Mouse (Mus musculus) kidney, embryonic 16.5 days (tissue): Measurements from ENCODE around the gene Morn3. TPM values are rescaled to one million over a fixed set of nuclear protein-coding genes. Genes with fewer than 3 reads are reported as not detected.

Source experiments
- ATAC-seq: fragments of 200-750 bp; cut with Nextera tagmentation; 2 replicates; pipeline ENCODE4 v1.8.0; 2017; ENCODE audit warnings: moderate TSS enrichment; ENCODE audit not compliant: low FRiP score, low TSS enrichment
- H3K27ac ChIP-seq: fragments of 300-500 bp; sonication (generic); 2 replicates; pipeline ENCODE4 v1.5.1; 2014; ENCODE audit warnings: low read length
- H3K27me3 ChIP-seq: fragments of 300-500 bp; sonication (generic); 2 replicates; pipeline ENCODE4 v1.6.1; 2014; ENCODE audit warnings: low read length, control low read depth, mixed read lengths; ENCODE audit not compliant: insufficient read depth
- H3K36me3 ChIP-seq: fragments of 300-500 bp; sonication (generic); 2 replicates; pipeline ENCODE4 v1.6.1; 2014; ENCODE audit warnings: low read length, control low read depth, mixed read lengths; ENCODE audit not compliant: insufficient read depth
- H3K4me1 ChIP-seq: fragments of 300-500 bp; sonication (generic); 2 replicates; pipeline ENCODE4 v1.6.1; 2014; ENCODE audit warnings: low read length, control low read depth, mixed read lengths; ENCODE audit not compliant: insufficient read depth
- H3K4me2 ChIP-seq: fragments of 300-500 bp; sonication (generic); replicated peaks from 2 replicates; pipeline ENCODE4 v1.6.1; 2014; ENCODE audit warnings: low read depth, low read length
- H3K4me3 ChIP-seq: fragments of 300-500 bp; sonication (generic); 2 replicates; pipeline ENCODE4 v1.5.1; 2014; ENCODE audit warnings: mild to moderate bottlenecking, low read length
- H3K9ac ChIP-seq: fragments of 300-500 bp; sonication (generic); replicated peaks from 2 replicates; pipeline ENCODE4 v1.6.1; 2014; ENCODE audit warnings: low read length
- H3K9me3 ChIP-seq: fragments of 300-500 bp; sonication (generic); 2 replicates; pipeline ENCODE4 v1.6.1; 2016; ENCODE audit warnings: low read length, control low read depth
- WGBS: fragments of 180-500 bp; shearing (Covaris S2); extraction: QIAGEN DNeasy Blood & Tissue Kit; methylation state at CpG from one replicate; pipeline ENCODE4 v1.1.7; 2014; 5-methylcytosine and 5-hydroxymethylcytosine counted together
- polyA plus RNA-seq: library from polyadenylated mRNA; unstranded; fragments of >200 nt; fragmentation: Nextera tagmentation; extraction: Ambion mirVana; gene quantifications from 2 replicates; pipeline ENCODE4 v1.2.1, GENCODE M21; 2015

Gene Morn3
- polyA plus RNA-seq, 1 experiment from 2014 or later = 0.56 TPM

DNA sequence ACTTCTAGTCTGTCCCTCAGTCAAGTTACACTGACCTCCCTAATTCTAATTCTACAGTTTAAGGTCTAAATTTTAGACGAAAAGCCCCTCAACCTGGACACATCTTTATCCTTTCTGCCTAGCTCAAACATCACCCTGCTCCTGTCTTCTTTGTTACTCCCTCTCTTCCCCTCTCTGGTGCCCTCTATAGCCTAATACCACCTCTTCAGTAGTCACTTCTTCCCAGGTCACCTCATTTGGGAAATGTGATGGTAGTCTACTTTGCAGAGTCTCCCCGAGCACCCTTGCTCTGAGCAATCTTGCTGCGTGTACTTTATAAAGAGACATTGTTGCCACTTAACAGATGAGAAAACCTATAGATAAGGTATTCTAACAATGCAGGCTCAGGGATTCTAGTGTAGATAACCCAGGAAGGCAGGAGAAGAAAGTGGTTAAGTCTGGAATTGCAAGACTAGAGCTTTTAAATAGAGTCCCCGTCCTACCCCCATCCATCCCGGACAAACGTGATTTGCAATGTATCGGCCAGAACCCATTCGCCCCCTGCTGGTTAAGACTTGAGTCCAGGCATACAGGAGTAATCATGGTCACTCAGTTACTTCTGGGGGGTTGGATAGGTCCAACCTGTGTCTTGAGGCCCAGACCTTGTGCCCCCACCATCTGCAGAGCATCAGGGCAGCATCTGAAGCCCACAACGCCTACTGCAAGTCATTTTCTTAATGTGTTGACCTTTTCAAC lies 1.1 kb downstream of the Morn3 start:
- no peaks in the 10 kb centered on the region for H3K9me3 ChIP-seq
- H3K27ac ChIP-seq = no peak overlapping the region
- H3K4me3 ChIP-seq = no peak overlapping the region
- H3K9ac ChIP-seq = no peak overlapping the region
- 27% methylated on average over 9 of the region's 9 CpGs for WGBS
- peak; percentile 60; the same call in 1 of the 2 replicates for ATAC-seq
- H3K27me3 ChIP-seq = no peaks in the 10 kb centered on the region
- H3K4me2 ChIP-seq = no peak overlapping the region
- no peaks in the 10 kb centered on the region for H3K36me3 ChIP-seq
- peaks cover 7% of the 10 kb centered on the region for H3K4me1 ChIP-seq

- WGBS = 21% methylated on average over 7 of the region's 7 CpGs
- no peaks in the 10 kb centered on the region for H3K36me3 ChIP-seq
- no peaks in the 10 kb centered on the region for H3K9me3 ChIP-seq
Observed at GRCm38 (mm10) chr5:123043856-123044255, 3.0 kb downstream of the Morn3 start.

DNA sequence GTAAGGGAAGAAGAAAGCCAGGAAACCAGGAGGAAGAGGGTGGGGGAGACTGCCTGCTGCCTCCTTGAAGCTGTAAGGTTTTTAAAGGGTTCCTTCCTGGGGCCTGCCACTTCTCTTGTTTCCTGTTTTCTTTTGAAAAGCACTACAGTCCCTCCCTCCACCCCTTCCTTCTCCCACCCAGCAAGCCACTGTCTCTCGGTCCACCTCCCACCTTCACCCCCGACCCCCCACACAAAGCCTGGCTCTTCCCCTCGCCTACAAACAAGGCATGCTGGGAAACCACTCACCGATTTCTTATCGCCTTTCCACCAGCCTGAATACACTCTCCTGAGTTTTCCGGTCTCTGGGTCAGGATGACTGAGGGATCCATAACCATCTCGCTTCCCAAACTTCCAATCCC lies 6.0 kb downstream of the Morn3 start:
- Histone ChIP-seq H3K4me3 (no peak overlapping the region), H3K27me3 (no peaks in the 10 kb centered on the region), H3K27ac (peak overlapping the region; percentile 64; the same call in 1 of the 2 replicates), H3K36me3 (no peaks in the 10 kb centered on the region), H3K9ac (no peak overlapping the region; the same call in 1 of the 2 replicates), H3K9me3 (no peaks in the 10 kb centered on the region), H3K4me1 (peaks cover 12% of the 10 kb centered on the region; the same call in 1 of the 2 replicates), H3K4me2 (no peak overlapping the region; the same call in 1 of the 2 replicates)
- ATAC-seq = no peak
- 46% methylated on average over 7 of the region's 7 CpGs for WGBS

More at GRCm38 (mm10) chr5:123043856-123044255, 3.0 kb downstream of the Morn3 start:
- Histone ChIP-seq H3K27me3 (no peaks in the 10 kb centered on the region), H3K9ac (no peak overlapping the region), H3K4me3 (no peak overlapping the region), H3K27ac (no peak overlapping the region), H3K4me1 (peaks cover 8% of the 10 kb centered on the region; the same call in 1 of the 2 replicates), H3K4me2 (no peak overlapping the region)
- ATAC-seq = no peak

- Histone ChIP-seq H3K4me1 (peaks cover 16% of the 10 kb centered on the region; the same call in 1 of the 2 replicates), H3K36me3 (no peaks in the 10 kb centered on the region), H3K9ac (peak overlapping the region; percentile 54), H3K4me3 (peak overlapping the region; percentile 41), H3K4me2 (peak overlapping the region; percentile 68), H3K27me3 (no peaks in the 10 kb centered on the region), H3K27ac (no peak overlapping the region), H3K9me3 (no peaks in the 10 kb centered on the region)
- WGBS = 5% methylated on average over 25 of the region's 25 CpGs
- ATAC-seq = peak; percentile 52; the same call in 1 of the 2 replicates
Observed at GRCm38 (mm10) chr5:123039120-123039752, 7.6 kb downstream of the Morn3 start.

DNA sequence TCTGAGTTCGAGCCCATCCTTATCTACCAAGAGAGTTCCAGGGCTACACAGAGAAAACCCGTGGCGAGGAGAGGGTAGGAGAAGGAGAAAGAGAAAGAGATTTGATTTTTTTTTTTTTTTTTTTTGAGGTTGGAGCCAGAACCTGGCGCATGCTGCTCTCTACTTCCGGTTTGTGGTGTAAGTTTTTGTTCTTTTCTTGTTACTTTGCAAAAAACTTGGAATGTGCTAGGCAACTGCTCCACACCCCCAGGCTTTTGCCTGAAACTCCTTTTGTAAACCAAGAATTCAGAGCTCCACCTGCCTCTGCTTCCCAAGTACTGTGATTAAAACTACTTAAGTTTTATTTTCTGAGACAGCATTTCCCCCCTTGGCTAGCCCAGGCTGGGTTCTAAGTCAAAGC lies 8.7 kb downstream of the Morn3 start:
- no peak overlapping the region for H3K9ac ChIP-seq
- no peak overlapping the region for H3K4me3 ChIP-seq
- H3K4me1 ChIP-seq = peaks cover 16% of the 10 kb centered on the region; the same call in 1 of the 2 replicates
- no peaks in the 10 kb centered on the region for H3K27me3 ChIP-seq
- ATAC-seq = no peak
- WGBS = 83% methylated on average over 5 of the region's 5 CpGs
- H3K27ac ChIP-seq = no peak overlapping the region
- no peaks in the 10 kb centered on the region for H3K9me3 ChIP-seq
- no peaks in the 10 kb centered on the region for H3K36me3 ChIP-seq
- no peak overlapping the region for H3K4me2 ChIP-seq

- H3K9ac ChIP-seq = no peak overlapping the region
- H3K36me3 ChIP-seq = peaks cover 13% of the 10 kb centered on the region
- ATAC-seq = peak; percentile 59
- H3K27me3 ChIP-seq = no peaks in the 10 kb centered on the region
- 21% methylated on average over 6 of the region's 6 CpGs for WGBS
- no peak overlapping the region for H3K4me3 ChIP-seq
- H3K27ac ChIP-seq = 0 out of 2 replicates have a peak overlapping the region, but pooled peaks have one; percentile 38
- 0 out of 2 replicates have a peak, but pooled peaks cover 5% of the 10 kb centered on the region for H3K9me3 ChIP-seq
- no peak overlapping the region for H3K4me2 ChIP-seq
- peaks cover 16% of the 10 kb centered on the region; the same call in 1 of the 2 replicates for H3K4me1 ChIP-seq
Observed at GRCm38 (mm10) chr5:123035564-123035963, 11.3 kb downstream of the Morn3 start.

- 89% methylated on average over 4 of the region's 4 CpGs for WGBS
- Histone ChIP-seq H3K27ac (0 out of 2 replicates have a peak overlapping the region, but pooled peaks have one; percentile 38), H3K4me1 (peaks cover 16% of the 10 kb centered on the region; the same call in 1 of the 2 replicates), H3K4me2 (no peak overlapping the region), H3K9ac (no peak overlapping the region), H3K9me3 (0 out of 2 replicates have a peak, but pooled peaks cover 5% of the 10 kb centered on the region), H3K27me3 (no peaks in the 10 kb centered on the region), H3K36me3 (peaks cover 18% of the 10 kb centered on the region), H3K4me3 (no peak overlapping the region)
- ATAC-seq = no peak
Observed at GRCm38 (mm10) chr5:123035089-123035488, 11.7 kb downstream of the Morn3 start.

DNA sequence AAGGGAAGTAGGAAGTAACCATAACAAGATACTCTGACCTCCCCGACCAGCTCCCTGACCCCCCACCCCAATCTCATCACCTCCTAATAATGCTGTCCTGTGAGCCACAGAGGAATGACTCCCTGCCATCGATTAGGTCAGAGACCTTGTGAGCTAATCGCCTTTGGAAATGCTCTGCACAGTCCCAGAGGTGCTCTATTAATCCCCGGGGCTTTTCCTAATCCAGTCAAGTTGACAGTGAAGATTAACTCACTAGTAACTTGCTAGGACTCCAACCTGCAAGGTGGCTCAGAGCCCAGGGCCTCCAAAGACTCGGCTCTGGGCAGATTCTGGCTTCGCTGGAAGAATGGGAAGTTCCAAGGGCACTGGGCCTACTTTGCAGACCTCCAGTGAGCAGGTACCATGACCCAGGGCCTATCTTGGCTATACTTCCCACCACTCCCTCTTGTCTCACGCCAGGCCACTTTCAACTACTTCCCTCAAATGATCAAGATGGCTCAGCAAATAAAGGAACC lies 13.1 kb downstream of the Morn3 start:
- H3K9me3 ChIP-seq = 0 out of 2 replicates have a peak, but pooled peaks cover 5% of the 10 kb centered on the region
- no peaks in the 10 kb centered on the region for H3K27me3 ChIP-seq
- no peak overlapping the region for H3K27ac ChIP-seq
- no peak for ATAC-seq
- no peak overlapping the region for H3K9ac ChIP-seq
- peaks cover 28% of the 10 kb centered on the region for H3K36me3 ChIP-seq
- no peak overlapping the region for H3K4me3 ChIP-seq
- no peak overlapping the region for H3K4me2 ChIP-seq
- H3K4me1 ChIP-seq = peaks cover 7% of the 10 kb centered on the region; the same call in 1 of the 2 replicates
- 70% methylated on average over 7 of the region's 7 CpGs for WGBS

DNA sequence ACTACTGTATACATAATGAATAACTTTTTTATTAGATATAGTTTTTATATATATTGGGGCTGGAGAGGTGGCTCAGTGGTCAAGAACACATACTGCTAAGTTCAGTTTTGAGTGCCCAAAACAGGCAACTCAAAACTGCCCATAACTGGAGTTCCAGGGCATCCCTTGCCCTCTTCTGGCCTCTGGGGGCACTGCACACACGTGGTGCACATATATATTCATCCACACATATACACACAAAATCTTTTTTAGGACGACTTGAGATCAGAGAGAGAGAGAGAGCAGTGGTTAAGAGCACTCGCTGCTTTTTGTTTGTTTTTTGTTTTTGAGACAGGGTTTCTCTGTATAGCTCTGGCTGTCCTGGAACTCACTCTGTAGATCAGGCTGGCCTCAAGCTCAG lies 15.5 kb downstream of the Morn3 start:
- Histone ChIP-seq H3K27me3 (no peaks in the 10 kb centered on the region), H3K4me3 (no peak overlapping the region), H3K4me1 (peaks cover 16% of the 10 kb centered on the region; the same call in 1 of the 2 replicates), H3K9ac (no peak overlapping the region), H3K4me2 (no peak overlapping the region), H3K36me3 (peaks cover 28% of the 10 kb centered on the region), H3K27ac (no peak overlapping the region), H3K9me3 (0 out of 2 replicates have a peak, but pooled peaks cover 5% of the 10 kb centered on the region)
- ATAC-seq = no peak
- 95% methylated on average over 3 of the region's 3 CpGs for WGBS
